Mouse (Mus musculus): ENCODE data around the gene Dgke. TPM values are rescaled to one million over a fixed set of nuclear protein-coding genes. Genes with fewer than 3 reads are reported as not detected.

Gene Dgke
- polyA plus RNA-seq, 1 experiment from 2014 or later, result 2.3 TPM

DNA sequence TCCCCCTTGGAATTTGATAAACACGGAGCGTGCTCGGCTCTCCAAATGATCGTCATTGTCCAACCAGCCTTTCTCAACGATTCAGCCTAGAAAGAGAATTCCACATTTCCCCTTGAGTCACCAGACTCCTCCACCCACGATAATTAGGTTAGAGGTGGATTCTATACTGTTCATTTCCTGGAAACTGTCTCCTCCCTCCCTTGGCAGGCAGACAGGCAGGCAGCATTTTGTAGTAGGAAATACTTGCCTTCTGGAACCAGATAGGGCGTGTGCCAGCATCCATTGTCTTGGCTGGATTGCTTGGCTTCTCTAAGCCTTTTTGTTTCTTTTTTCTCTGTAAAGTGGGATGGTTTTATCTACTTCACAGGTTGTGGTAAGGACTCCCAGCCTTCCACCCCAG is 70.2 kb downstream of the Dgke start:
- WGBS, result 56% methylated on average over 7 of the region's 7 CpGs
- peak; percentile 13; the same call in 1 of the 2 replicates for ATAC-seq
- no peak overlapping the region for H3K9ac ChIP-seq (ENCODE audit: low read depth, low read length)
- peaks cover 12% of the 10 kb centered on the region; the same call in 1 of the 2 replicates for H3K4me1 ChIP-seq (ENCODE audit: control insufficient read depth, insufficient read depth, low read length)
- H3K4me3 ChIP-seq (ENCODE audit: low read length), result no peak overlapping the region
- no peaks in the 10 kb centered on the region for H3K36me3 ChIP-seq (ENCODE audit: control insufficient read depth, insufficient read depth, low read length)
- H3K4me2 ChIP-seq (ENCODE audit: low read depth, low read length), result no peak overlapping the region; the same call in 1 of the 2 replicates
- H3K27ac ChIP-seq (ENCODE audit: low read length), result peak overlapping the region; percentile 34
- H3K9me3 ChIP-seq (ENCODE audit: control insufficient read depth, low read length), result no peaks in the 10 kb centered on the region
- H3K27me3 ChIP-seq (replicated peaks; ENCODE audit: control insufficient read depth, insufficient read depth, low read length), result no peaks in the 10 kb centered on the region

DNA sequence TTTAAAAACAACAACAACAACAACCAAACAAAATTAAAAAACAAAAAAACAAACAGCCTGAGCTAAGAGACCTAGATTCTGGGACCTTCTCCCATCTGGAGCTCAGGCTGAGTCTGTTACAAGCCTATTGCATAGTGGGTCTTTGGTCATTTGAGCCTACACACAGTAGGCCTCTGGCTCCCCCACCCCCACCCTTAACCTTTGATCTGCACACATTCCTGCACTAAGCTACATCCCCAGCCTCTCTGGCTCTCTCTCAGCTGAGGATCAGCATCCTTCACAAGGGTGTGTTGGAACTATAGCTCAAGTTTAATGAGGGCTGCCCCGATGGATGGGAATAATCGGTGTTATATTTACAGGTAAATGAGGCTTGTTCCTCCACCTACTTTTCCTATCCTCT is 71.0 kb downstream of the Dgke start:
- 83% methylated on average over 2 of the region's 2 CpGs for WGBS
- H3K27ac ChIP-seq (ENCODE audit: low read length), result no peak overlapping the region
- ATAC-seq, result no peak

DNA sequence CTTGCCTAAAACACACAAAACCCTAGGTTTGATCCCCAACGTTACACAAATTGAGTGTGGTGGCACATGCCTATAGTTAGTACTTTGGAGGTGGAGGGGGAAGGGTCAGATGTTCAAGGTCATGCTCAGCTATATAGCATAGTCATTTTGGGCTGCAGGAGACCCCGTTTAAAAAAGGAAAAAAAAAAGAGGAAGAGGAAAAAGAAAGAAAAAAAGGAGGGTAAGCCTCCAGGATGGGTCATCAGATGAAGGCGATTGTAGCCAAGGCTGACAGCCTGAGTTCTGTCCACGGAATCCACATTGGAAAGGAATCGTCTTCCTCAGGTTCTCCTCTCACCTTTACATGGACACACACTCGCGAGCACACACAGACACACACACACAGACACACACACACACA is 72.2 kb downstream of the Dgke start:
- WGBS, result 85% methylated on average over 7 of the region's 7 CpGs
- H3K4me1 ChIP-seq (ENCODE audit: control insufficient read depth, insufficient read depth, low read length), result 0 out of 2 replicates have a peak, but pooled peaks cover 8% of the 10 kb centered on the region
- no peaks in the 10 kb centered on the region for H3K27me3 ChIP-seq (replicated peaks; ENCODE audit: control insufficient read depth, insufficient read depth, low read length)
- no peak overlapping the region for H3K9ac ChIP-seq (ENCODE audit: low read depth, low read length)
- H3K4me3 ChIP-seq (ENCODE audit: low read length), result no peak overlapping the region
- no peak for ATAC-seq
- H3K9me3 ChIP-seq (ENCODE audit: control insufficient read depth, low read length), result no peaks in the 10 kb centered on the region
- no peak overlapping the region for H3K4me2 ChIP-seq (ENCODE audit: low read depth, low read length)
- H3K27ac ChIP-seq (ENCODE audit: low read length), result no peak overlapping the region
- peaks cover 2% of the 10 kb centered on the region; the same call in 1 of the 2 replicates for H3K36me3 ChIP-seq (ENCODE audit: control insufficient read depth, insufficient read depth, low read length)

More for the DNA sequence above, 71.0 kb downstream of the Dgke start:
- Histone ChIP-seq H3K4me1 (ENCODE audit: control insufficient read depth, insufficient read depth, low read length) (0 out of 2 replicates have a peak, but pooled peaks cover 8% of the 10 kb centered on the region), H3K4me3 (ENCODE audit: low read length) (no peak overlapping the region), H3K4me2 (ENCODE audit: low read depth, low read length) (no peak overlapping the region), H3K9me3 (ENCODE audit: control insufficient read depth, low read length) (no peaks in the 10 kb centered on the region), H3K9ac (ENCODE audit: low read depth, low read length) (no peak overlapping the region), H3K36me3 (ENCODE audit: control insufficient read depth, insufficient read depth, low read length) (no peaks in the 10 kb centered on the region), H3K27me3 (replicated peaks; ENCODE audit: control insufficient read depth, insufficient read depth, low read length) (no peaks in the 10 kb centered on the region)

DNA sequence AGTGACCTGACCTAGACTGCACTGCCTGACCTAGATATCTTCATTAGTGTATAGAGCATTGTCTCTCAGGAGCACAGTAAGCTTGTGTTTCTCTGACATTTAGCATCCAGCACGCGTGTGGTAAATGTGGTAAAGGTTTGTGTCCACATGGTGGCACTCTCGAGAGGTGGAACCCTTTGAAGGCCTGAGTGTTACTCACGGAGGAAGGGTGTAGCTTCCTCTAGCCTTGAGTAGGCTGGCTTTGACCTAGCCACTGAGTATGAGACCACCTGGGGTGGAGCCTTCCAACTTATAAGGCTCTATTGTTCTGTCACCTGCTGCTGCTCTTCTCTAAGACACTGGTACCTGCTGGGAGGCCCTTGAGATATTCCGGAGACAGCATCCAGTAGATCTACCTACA is 73.0 kb downstream of the Dgke start:
- Histone ChIP-seq H3K9ac (ENCODE audit: low read depth, low read length) (0 out of 2 replicates have a peak overlapping the region, but pooled peaks have one; percentile 17), H3K36me3 (ENCODE audit: control insufficient read depth, insufficient read depth, low read length) (peaks cover 2% of the 10 kb centered on the region; the same call in 1 of the 2 replicates), H3K4me3 (ENCODE audit: low read length) (no peak overlapping the region), H3K27ac (ENCODE audit: low read length) (no peak overlapping the region), H3K9me3 (ENCODE audit: control insufficient read depth, low read length) (no peaks in the 10 kb centered on the region), H3K4me1 (ENCODE audit: control insufficient read depth, insufficient read depth, low read length) (0 out of 2 replicates have a peak, but pooled peaks cover 5% of the 10 kb centered on the region), H3K4me2 (ENCODE audit: low read depth, low read length) (no peak overlapping the region), H3K27me3 (replicated peaks; ENCODE audit: control insufficient read depth, insufficient read depth, low read length) (no peaks in the 10 kb centered on the region)
- WGBS, result 22% methylated on average over 5 of the region's 5 CpGs
- peak; percentile 35; the same call in 1 of the 2 replicates for ATAC-seq

DNA sequence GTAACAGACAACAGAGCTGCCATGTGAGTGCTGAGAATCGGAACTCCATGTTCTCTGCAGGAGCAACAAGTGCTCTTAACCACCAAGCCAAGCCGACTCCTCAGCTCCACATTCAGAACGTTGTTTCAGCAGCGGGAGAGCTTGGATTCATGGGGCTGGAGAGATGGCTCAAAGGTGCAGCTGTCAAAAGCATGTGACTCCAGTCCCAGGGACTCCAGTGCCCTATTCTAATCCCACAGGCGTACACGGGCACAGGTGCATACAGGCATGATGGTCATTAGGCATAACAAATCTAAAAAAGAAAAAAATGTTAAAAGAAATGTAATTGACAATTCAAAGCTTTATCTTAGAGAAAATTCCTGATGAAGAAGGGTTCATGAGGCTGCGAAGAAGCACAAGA is 73.5 kb downstream of the Dgke start:
- H3K9me3 ChIP-seq (ENCODE audit: control insufficient read depth, low read length), result no peaks in the 10 kb centered on the region
- ATAC-seq, result no peak
- H3K9ac ChIP-seq (ENCODE audit: low read depth, low read length), result no peak overlapping the region
- H3K4me3 ChIP-seq (ENCODE audit: low read length), result no peak overlapping the region
- H3K4me1 ChIP-seq (ENCODE audit: control insufficient read depth, insufficient read depth, low read length), result 0 out of 2 replicates have a peak, but pooled peaks cover 4% of the 10 kb centered on the region
- no peaks in the 10 kb centered on the region for H3K27me3 ChIP-seq (replicated peaks; ENCODE audit: control insufficient read depth, insufficient read depth, low read length)
- H3K27ac ChIP-seq (ENCODE audit: low read length), result no peak overlapping the region
- WGBS, result 55% methylated on average over 7 of the region's 7 CpGs
- H3K36me3 ChIP-seq (ENCODE audit: control insufficient read depth, insufficient read depth, low read length), result peaks cover 2% of the 10 kb centered on the region; the same call in 1 of the 2 replicates
- no peak overlapping the region for H3K4me2 ChIP-seq (ENCODE audit: low read depth, low read length)

DNA sequence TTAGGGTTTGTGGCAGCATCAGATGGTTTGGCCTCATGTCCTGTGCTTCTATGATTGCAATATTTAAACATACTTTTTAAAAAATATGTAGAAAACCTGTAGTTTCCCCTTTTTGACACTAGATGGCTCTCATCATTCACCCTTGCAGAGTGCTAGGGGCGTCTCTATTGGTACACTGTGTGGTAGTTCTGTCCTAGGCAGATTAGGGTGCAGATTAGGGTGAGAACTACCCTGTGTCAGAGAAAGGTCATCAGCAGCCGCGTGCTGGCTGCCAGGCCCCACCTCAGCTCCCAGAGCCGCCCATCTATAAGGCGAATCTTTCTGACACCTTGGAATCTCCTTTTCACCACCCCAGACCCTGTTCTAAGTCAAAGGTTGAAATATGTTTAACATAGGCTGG is 77.1 kb downstream of the Dgke start:
- 68% methylated on average over 5 of the region's 5 CpGs for WGBS
- Histone ChIP-seq H3K4me1 (ENCODE audit: control insufficient read depth, insufficient read depth, low read length) (no peaks in the 10 kb centered on the region), H3K4me3 (ENCODE audit: low read length) (no peak overlapping the region), H3K27ac (ENCODE audit: low read length) (no peak overlapping the region), H3K36me3 (ENCODE audit: control insufficient read depth, insufficient read depth, low read length) (peaks cover 2% of the 10 kb centered on the region; the same call in 1 of the 2 replicates), H3K27me3 (replicated peaks; ENCODE audit: control insufficient read depth, insufficient read depth, low read length) (no peaks in the 10 kb centered on the region), H3K4me2 (ENCODE audit: low read depth, low read length) (no peak overlapping the region), H3K9ac (ENCODE audit: low read depth, low read length) (no peak overlapping the region), H3K9me3 (ENCODE audit: control insufficient read depth, low read length) (no peaks in the 10 kb centered on the region)
- 0 out of 2 replicates have a peak, but pooled peaks have one; percentile 38 for ATAC-seq

DNA sequence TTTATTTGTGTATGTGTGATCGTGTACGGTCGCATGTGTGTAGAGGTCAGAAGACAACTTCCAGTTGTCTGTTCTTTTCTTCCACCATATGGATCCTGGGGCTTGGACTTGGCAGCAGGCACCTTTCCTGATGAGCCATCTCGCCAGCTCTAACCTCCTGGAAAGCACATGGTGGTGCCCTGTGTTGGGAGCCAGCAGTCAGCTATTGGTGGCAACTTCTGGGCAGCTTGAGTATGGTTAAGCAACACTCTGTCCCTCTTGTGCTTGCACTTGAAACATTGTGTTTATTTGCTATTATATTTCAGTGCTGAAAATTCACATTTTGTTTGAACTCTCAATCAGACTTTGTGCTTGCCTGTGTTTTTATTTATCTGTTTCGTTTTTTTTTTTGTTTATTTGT is 77.7 kb downstream of the Dgke start:
- Histone ChIP-seq H3K27ac (ENCODE audit: low read length) (no peak overlapping the region), H3K4me1 (ENCODE audit: control insufficient read depth, insufficient read depth, low read length) (no peaks in the 10 kb centered on the region), H3K27me3 (replicated peaks; ENCODE audit: control insufficient read depth, insufficient read depth, low read length) (no peaks in the 10 kb centered on the region), H3K4me3 (ENCODE audit: low read length) (no peak overlapping the region), H3K36me3 (ENCODE audit: control insufficient read depth, insufficient read depth, low read length) (peaks cover 2% of the 10 kb centered on the region; the same call in 1 of the 2 replicates), H3K9ac (ENCODE audit: low read depth, low read length) (no peak overlapping the region), H3K4me2 (ENCODE audit: low read depth, low read length) (no peak overlapping the region), H3K9me3 (ENCODE audit: control insufficient read depth, low read length) (no peaks in the 10 kb centered on the region)
- no peak for ATAC-seq
- WGBS, result 75% methylated on average over 5 of the region's 5 CpGs

DNA sequence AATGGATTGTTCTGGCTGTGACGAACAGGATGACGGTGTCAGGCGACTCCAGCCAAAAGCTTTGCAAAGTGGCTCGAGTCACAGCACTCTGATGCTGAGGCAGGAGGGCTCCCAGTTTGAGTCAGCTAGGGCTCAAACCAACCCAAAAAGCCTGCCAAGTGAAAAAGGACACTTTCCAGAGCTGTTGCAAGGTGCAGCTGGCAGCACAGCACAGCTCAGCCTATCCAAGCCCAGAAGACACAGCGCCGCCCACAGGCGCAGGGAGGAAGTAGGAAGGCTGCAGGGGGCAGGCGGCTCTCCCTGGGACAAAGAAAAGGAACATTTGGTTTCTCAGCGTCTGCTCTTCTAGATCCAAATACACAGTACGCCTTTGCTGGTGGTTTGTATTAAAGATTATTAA is 80.0 kb downstream of the Dgke start:
- H3K4me2 ChIP-seq (ENCODE audit: low read depth, low read length), result no peak overlapping the region
- peaks cover 2% of the 10 kb centered on the region; the same call in 1 of the 2 replicates for H3K36me3 ChIP-seq (ENCODE audit: control insufficient read depth, insufficient read depth, low read length)
- no peak overlapping the region for H3K27ac ChIP-seq (ENCODE audit: low read length)
- no peaks in the 10 kb centered on the region for H3K9me3 ChIP-seq (ENCODE audit: control insufficient read depth, low read length)
- ATAC-seq, result no peak
- H3K4me1 ChIP-seq (ENCODE audit: control insufficient read depth, insufficient read depth, low read length), result no peaks in the 10 kb centered on the region
- no peak overlapping the region for H3K4me3 ChIP-seq (ENCODE audit: low read length)
- H3K9ac ChIP-seq (ENCODE audit: low read depth, low read length), result no peak overlapping the region
- 90% methylated on average over 10 of the region's 10 CpGs for WGBS
- H3K27me3 ChIP-seq (replicated peaks; ENCODE audit: control insufficient read depth, insufficient read depth, low read length), result no peaks in the 10 kb centered on the region
